Mouse (Mus musculus) E14TG2a.4 (cell line): Measurements from ENCODE around the gene Slc25a3.

Experiments
- CTCF ChIP-seq: conservative IDR thresholded peaks from 2 replicates; pipeline ENCODE4 v1.5.1; 2014; ENCODE audit warnings: low read length
- POU5F1 ChIP-seq: IDR thresholded peaks from 2 replicates; pipeline ENCODE4 v1.6.1; 2014; ENCODE audit warnings: low read length, borderline replicate concordance

- TF ChIP-seq CTCF (no peak), POU5F1 (no peak)
Observed at GRCm38 (mm10) chr10:91130792-91131191, 6.9 kb upstream of the Slc25a3 start.
